Mouse (Mus musculus) liver, embryonic 14.5 days (tissue): Measurements from ENCODE around the gene Myo1b. TPM values are rescaled to one million over a fixed set of nuclear protein-coding genes. Genes with fewer than 3 reads are reported as not detected.

Source experiments
- ATAC-seq: fragments of 200-750 bp; cut with Nextera tagmentation; 2 replicates; pipeline ENCODE4 v1.8.0; 2017; ENCODE audit warnings: moderate number of reproducible peaks, mild to moderate bottlenecking, moderate library complexity; ENCODE audit not compliant: insufficient read depth
- DNase-seq, 3 experiments: peaks; one replicate each; pipeline ENCODE4 v3.0.0-alpha.2; 2012 to 2013; ENCODE audit warnings: low read depth in 3 of 3, low spot score in 3 of 3
- H3K27ac ChIP-seq: fragments of 300-500 bp; sonication (generic); 2 replicates; pipeline ENCODE4 v1.5.1; 2014; ENCODE audit warnings: moderate library complexity, mild to moderate bottlenecking, control low read depth, inconsistent platforms
- H3K27me3 ChIP-seq: fragments of 300-500 bp; sonication (generic); 2 replicates; pipeline ENCODE4 v1.6.1; 2014; ENCODE audit warnings: mild to moderate bottlenecking, low read length, moderate library complexity; ENCODE audit not compliant: control insufficient read depth, insufficient read depth
- H3K36me3 ChIP-seq: fragments of 300-500 bp; sonication (generic); replicated peaks from 2 replicates; pipeline ENCODE4 v1.6.1; 2014; ENCODE audit warnings: low read depth; ENCODE audit not compliant: control insufficient read depth, insufficient read depth
- H3K4me1 ChIP-seq, 2 experiments: fragments of 200-500 bp in 1 of 2; fragments of 300-500 bp in 1 of 2; sonication (generic) in 1 of 2; replicated peaks; 2 replicates each; pipeline ENCODE4 v1.6.1; 2012 to 2014; ENCODE audit warnings: antibody characterized with exemption in 1 of 2, inconsistent platforms in 1 of 2, low read length in 1 of 2; ENCODE audit not compliant: control insufficient read depth in 2 of 2, insufficient read depth in 2 of 2
- H3K4me2 ChIP-seq: fragments of 300-500 bp; sonication (generic); 2 replicates; pipeline ENCODE4 v1.6.1; 2014; ENCODE audit warnings: low read depth, mild to moderate bottlenecking, control low read depth, moderate library complexity
- H3K4me3 ChIP-seq, 2 experiments: fragments of 200-500 bp in 1 of 2; fragments of 300-500 bp in 1 of 2; sonication (generic) in 1 of 2; 2 replicates each; pipeline ENCODE4 v1.5.1; 2012 to 2014; ENCODE audit warnings: low read depth in 2 of 2, low read length in 2 of 2, mild to moderate bottlenecking in 2 of 2, control low read depth in 1 of 2, inconsistent platforms in 1 of 2, moderate library complexity in 1 of 2; ENCODE audit not compliant: insufficient read depth in 1 of 2
- H3K9ac ChIP-seq: fragments of 300-500 bp; sonication (generic); replicated peaks from 2 replicates; pipeline ENCODE4 v1.6.1; 2014; ENCODE audit warnings: mild to moderate bottlenecking, control low read depth, moderate library complexity
- H3K9me3 ChIP-seq: fragments of 300-500 bp; sonication (generic); 2 replicates; pipeline ENCODE4 v1.6.1; 2016; ENCODE audit warnings: low read length, mixed read lengths; ENCODE audit not compliant: control insufficient read depth
- CTCF ChIP-seq: IDR thresholded peaks from 2 replicates; pipeline ENCODE4 v1.5.1; 2016; ENCODE audit warnings: antibody characterized with exemption, low read depth, control low read depth
- EP300 ChIP-seq: IDR thresholded peaks from 2 replicates; pipeline ENCODE4 v1.6.1; 2016; ENCODE audit warnings: antibody characterized with exemption, low read depth
- WGBS: fragments of 180-500 bp; shearing (Covaris S2); extraction: QIAGEN DNeasy Blood & Tissue Kit; methylation state at CpG from one replicate; pipeline ENCODE4 v1.1.7; 2014; ENCODE audit not compliant: insufficient replicate concordance; 5-methylcytosine and 5-hydroxymethylcytosine counted together
- polyA plus RNA-seq, 2 experiments: library from polyadenylated mRNA; depleted of rRNA in 1 of 2; stranded (reverse) in 1 of 2; unstranded in 1 of 2; fragments of >200 nt; fragmentation: Nextera tagmentation in 1 of 2; extraction: Ambion mirVana in 1 of 2; gene quantifications; 2 replicates each; pipeline versions ENCODE4 v1.2.1 to v1.2.3; 2012 to 2014

Gene Myo1b
- polyA plus RNA-seq, 2 experiments, result 3.8 to 9.1 TPM

GRCm38 (mm10) chr1:51706106-51706505, 209.8 kb downstream of the Myo1b start:
- no peak overlapping the region for H3K27ac ChIP-seq
- no peak for TF ChIP-seq EP300
- no peak for TF ChIP-seq CTCF
- ATAC-seq, result no peak
- no peaks in the 10 kb centered on the region for H3K27me3 ChIP-seq
- WGBS, result 65% methylated on average over 3 of the region's 3 CpGs
- H3K4me1 ChIP-seq, result no peaks in the 10 kb centered on the region
- H3K9me3 ChIP-seq, result no peaks in the 10 kb centered on the region
- H3K4me2 ChIP-seq, result no peak overlapping the region
- H3K4me3 ChIP-seq, result no peak overlapping the region
- H3K9ac ChIP-seq, result no peak overlapping the region
- no peaks in the 10 kb centered on the region for H3K36me3 ChIP-seq
- DNase-seq, result no peak

GRCm38 (mm10) chr1:51704610-51705009, 211.3 kb downstream of the Myo1b start:
- Histone ChIP-seq H3K36me3 (no peaks in the 10 kb centered on the region), H3K9ac (no peak overlapping the region), H3K4me2 (no peak overlapping the region), H3K4me3 (no peak overlapping the region), H3K9me3 (no peaks in the 10 kb centered on the region), H3K27me3 (no peaks in the 10 kb centered on the region), H3K27ac (no peak overlapping the region), H3K4me1 (no peaks in the 10 kb centered on the region)
- ATAC-seq (no peak), DNase-seq (no peak)
- TF ChIP-seq EP300, result no peak
- no peak for TF ChIP-seq CTCF
- WGBS, result 46% methylated on average over 4 of the region's 4 CpGs

Other genes starting within 250 kb of the Myo1b start
- gene Stat4, start 71.1 kb upstream of the Myo1b start, polyA plus RNA-seq (2012; rRNA removed), result 0.32 and 0.42 TPM in 2 replicates
- 1.5 and 1.8 TPM in 2 replicates for gene Stat4, start 71.1 kb upstream of the Myo1b start, polyA plus RNA-seq (2014; fragmentation: Nextera tagmentation; extraction: Ambion mirVana)
- 5.9 and 8.9 TPM in 2 replicates for gene Stat1, start 203.4 kb upstream of the Myo1b start, polyA plus RNA-seq (2012; rRNA removed)
- 14.1 and 18.6 TPM in 2 replicates for gene Stat1, start 203.4 kb upstream of the Myo1b start, polyA plus RNA-seq (2014; fragmentation: Nextera tagmentation; extraction: Ambion mirVana)